Mouse (Mus musculus) adrenal gland, postnatal 10 days (tissue): ENCODE measurements at regions not wholly inside any gene's neighbourhood (a gene's known extent, or its start where the extent isn't known, plus 50 kb on each side); places are given as distances from the start of the nearest gene placed in this dataset.

Experiments used
- DNase-seq: peaks from one replicate; pipeline ENCODE4 v3.0.0; 2021; ENCODE audit warnings: mixed read lengths

- DNase-seq, result no peak
These were observed 367.2 kb upstream of the Pik3r1 start for GRCm38 (mm10) chr13:102135210-102135609.

- no peak for DNase-seq
These were observed 375.0 kb upstream of the Pik3r1 start for GRCm38 (mm10) chr13:102142986-102143385.

GRCm38 (mm10) chr13:102143848-102144247, 375.8 kb upstream of the Pik3r1 start:
- no peak for DNase-seq

DNA sequence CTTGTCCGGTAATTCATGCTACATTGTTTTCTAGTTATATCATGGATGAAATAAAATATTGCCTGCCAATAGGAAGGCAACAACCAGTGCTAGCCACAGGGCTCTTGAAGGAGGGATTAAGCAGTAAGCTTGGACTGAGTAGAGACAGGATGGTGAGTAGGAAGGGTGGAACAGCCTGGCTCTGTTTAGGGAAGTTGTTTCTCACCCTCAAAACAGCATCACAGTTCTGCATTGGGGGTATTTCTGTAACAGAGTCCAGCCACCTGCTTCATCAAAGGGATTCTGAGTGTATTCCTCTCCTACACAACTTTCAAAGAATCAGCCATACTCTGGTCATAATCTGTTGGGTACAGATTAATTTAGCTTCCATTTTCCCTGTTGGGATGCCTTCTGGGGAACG, 380.0 kb upstream of the Pik3r1 start:
- no peak for DNase-seq

DNA sequence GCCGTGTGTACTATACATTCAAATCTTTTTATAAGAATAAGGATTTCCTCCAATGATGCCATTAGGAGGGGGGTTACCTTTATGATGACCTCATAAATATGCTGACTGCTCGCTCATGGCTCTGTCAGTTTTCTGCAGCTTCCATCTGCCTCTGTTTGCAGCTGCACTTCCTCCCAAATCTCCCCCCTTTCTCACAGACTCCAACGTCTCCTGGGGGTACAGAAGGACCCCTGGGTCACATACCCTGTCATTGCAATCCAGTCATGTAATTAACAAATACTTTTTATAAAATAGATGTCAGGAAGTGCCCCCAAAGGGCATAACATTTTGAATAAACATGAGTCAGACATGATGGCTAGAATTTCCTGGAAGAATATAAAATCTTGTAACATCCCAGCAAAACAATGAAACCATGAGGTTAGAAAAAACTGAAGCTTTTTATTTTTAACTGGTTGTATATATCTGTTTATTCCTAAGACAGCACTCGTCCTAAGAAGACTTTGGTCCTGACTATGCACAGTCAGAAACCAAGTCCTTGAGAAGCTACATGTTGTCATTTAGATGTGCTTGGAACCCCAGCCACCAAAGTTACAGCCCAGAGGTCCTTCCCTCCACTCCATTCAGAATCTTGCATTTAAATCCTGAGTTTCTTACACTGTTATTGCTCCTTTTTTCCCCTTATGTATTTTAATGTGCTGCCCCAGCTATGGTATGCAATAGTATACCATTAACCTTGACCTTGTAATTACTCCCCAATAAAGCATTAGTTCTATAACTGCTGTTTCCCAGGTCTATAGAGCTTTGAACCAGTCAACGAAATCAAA, 386.0 kb upstream of the Pik3r1 start:
- no peak for DNase-seq

DNA sequence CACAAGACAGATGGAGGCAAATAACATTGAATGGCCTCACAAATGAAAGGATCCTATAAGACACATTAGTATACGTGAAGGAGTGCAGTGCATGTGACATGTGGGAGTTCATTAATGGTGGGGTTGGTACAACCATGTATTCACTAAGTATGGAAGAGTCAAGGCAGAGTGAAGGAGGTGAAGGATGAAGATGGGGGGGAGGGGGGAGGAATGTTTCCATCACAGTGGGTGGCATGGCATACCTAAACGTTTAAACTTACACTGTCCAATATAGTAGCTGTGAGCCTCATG, 386.5 kb upstream of the Pik3r1 start:
- DNase-seq, result no peak

DNA sequence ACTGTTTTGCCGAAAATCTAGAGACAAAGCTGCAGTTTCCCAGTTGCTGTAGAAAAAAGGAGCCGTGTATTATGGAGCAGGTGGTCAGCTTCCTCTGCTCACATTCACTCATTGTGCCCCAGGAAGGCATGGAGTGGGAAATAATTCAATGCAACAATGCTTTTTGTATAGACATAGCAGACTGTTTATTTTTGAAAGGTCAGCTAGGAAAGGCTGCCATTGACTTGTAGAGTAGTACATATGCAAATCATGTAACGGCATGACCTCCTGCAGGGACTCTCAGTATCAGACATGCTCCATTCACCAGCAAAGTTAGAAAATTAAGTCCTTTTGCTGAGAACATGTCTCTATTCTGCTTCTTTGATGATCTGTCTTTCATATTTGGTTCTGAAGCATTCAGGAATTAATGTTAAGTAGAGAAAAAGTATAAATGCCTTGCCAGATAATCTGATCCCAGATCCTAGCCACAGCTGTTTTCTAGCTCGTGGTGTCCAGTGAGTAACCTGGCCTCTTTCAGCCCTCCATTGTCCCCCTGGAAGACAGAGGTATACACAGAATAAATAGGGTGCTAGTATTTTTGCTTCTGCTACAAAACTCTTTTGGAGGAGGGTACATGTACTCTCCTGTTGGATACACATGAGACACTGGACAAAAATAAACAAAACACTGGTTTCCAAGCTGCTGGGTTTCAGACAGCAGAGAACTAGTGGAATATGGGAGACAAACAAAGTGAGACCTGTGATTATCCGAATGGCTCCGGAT, 389.5 kb upstream of the Pik3r1 start:
- DNase-seq, result no peak

GRCm38 (mm10) chr13:102173382-102174234, 405.6 kb upstream of the Pik3r1 start:
- no peak for DNase-seq

GRCm38 (mm10) chr13:102174431-102174830, 406.4 kb upstream of the Pik3r1 start:
- DNase-seq, result no peak

DNA sequence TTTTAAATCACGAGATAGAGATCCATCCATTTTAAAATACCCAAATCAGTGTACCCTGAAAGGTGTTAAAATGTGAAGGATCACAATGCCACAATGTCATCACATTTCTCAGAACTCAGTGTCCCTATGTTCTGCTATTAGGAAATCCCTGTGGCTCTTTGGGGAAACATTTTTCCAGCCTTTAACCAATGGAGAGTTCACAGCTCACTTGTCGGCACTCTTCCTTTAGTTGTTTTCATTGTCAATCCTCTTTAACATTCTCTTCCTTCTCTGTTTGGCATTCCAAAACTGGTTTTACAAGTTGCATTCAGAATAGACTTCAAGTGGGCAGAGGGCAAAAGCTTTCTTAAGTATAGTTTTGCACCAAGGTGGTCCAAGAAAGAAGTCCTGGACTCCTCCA, 406.9 kb upstream of the Pik3r1 start:
- DNase-seq, result no peak

DNA sequence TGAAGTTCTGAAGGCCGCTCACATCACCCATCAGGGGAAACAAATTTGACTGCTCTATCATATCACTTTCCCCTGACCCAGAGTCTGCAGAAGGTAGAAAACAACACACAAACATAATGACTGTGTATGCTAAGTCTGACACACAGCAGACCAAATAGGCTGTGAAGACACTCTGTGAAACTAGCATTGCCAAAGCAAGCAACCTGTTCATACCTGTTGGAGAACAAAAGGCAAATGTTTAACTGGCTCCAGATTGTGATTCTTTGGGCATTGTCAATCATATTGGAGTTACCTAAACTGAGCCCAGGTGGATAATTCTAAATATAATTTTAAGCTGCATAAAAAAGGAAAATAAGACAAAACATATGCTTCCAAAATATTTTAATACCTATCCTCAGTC, 407.4 kb upstream of the Pik3r1 start:
- DNase-seq, result no peak

DNA sequence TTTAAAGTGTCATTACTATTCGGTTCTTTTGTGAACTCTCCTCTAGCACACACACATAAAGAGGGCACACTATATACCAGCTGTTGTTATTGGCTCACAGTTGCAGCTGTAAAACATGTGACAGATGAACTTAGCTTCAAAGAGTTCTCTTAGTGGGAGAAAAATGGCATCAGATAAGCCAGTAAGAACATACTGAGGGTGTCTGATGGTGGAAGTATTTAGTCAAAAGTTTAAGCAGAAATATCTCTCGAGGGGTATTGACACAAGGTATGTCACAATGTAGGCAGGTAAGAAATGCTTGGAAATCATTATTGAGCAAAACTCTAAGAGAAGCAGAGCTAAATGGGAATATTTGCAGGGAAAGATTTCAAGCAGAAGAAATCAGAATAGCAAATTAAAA, 408.4 kb upstream of the Pik3r1 start:
- DNase-seq, result no peak

DNA sequence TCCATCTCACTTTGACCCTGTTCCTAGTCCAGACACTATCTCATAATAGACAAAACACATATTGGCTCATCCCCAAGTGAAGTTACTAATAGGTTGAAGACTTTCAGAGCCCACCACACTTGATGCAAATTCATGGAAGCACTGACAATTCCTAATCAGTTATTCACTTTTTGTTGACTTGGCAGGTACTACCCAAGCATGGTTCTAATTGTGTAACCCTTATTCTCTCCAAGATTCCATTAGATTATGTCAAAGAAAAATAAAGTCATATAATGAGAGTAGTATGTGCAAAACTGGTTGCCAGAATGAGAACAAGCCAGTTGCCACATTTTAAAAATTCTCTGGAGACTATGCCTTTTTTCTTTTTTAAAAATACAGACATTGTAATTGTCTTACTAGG, 426.7 kb upstream of the Pik3r1 start:
- no peak for DNase-seq

GRCm38 (mm10) chr13:102202301-102202700, 434.3 kb upstream of the Pik3r1 start:
- DNase-seq, result no peak

DNA sequence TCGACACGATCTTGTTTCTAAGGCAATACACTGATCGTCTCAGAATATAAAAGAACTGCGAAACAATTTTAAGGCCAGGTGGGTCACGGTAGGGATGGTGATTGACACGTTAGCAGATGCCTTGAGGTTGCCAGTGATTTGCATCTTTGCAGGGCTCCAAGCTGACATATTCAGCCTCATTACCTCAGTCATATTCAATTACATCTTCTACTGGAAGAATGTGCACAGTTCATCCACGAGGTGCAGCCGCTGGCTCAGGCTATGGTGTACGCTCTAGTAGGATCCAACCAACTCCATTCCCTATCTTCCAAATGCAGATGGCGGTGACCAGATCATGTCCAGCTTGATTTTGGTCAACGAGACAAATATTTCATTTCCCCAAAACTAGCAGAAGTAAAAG, 450.5 kb upstream of the Pik3r1 start:
- no peak for DNase-seq

GRCm38 (mm10) chr13:102231048-102231447, 462.3 kb upstream of the Cd180 start:
- no peak for DNase-seq

- DNase-seq, result peak; percentile 6
These were observed 460.9 kb upstream of the Cd180 start for GRCm38 (mm10) chr13:102232291-102232936.

- no peak for DNase-seq
These were observed 442.5 kb upstream of the Cd180 start for GRCm38 (mm10) chr13:102250884-102251283.

- no peak for DNase-seq
These were observed 441.6 kb upstream of the Cd180 start for GRCm38 (mm10) chr13:102251709-102252108.

GRCm38 (mm10) chr13:102255401-102256371, 437.7 kb upstream of the Cd180 start:
- no peak for DNase-seq

- DNase-seq, result no peak
These were observed 435.2 kb upstream of the Cd180 start for GRCm38 (mm10) chr13:102258207-102258606.
